Mouse (Mus musculus): ENCODE data around the gene Olfr304. TPM values are rescaled to one million over a fixed set of nuclear protein-coding genes. Genes with fewer than 3 reads are reported as not detected.

The Olfr304 gene
- polyA plus RNA-seq, 1 experiment from 2014 or later: not detected

Other genes starting within 250 kb of the Olfr304 start
- not detected in 2 replicates for gene Vmn2r75, start 214.9 kb downstream of the Olfr304 start, polyA plus RNA-seq (2014; fragmentation: Nextera tagmentation; extraction: Ambion mirVana)
- gene Vmn2r76, start 140.3 kb downstream of the Olfr304 start, polyA plus RNA-seq (2014; fragmentation: Nextera tagmentation; extraction: Ambion mirVana): not detected in 2 replicates
- gene Olfr310, start 109.5 kb downstream of the Olfr304 start, polyA plus RNA-seq (2014; fragmentation: Nextera tagmentation; extraction: Ambion mirVana): not detected in 2 replicates
- gene Olfr309, start 73.0 kb downstream of the Olfr304 start, polyA plus RNA-seq (2014; fragmentation: Nextera tagmentation; extraction: Ambion mirVana): not detected in 2 replicates
- gene Olfr308, start 61.0 kb downstream of the Olfr304 start, polyA plus RNA-seq (2014; fragmentation: Nextera tagmentation; extraction: Ambion mirVana): not detected in 2 replicates
- gene Olfr307, start 49.1 kb downstream of the Olfr304 start, polyA plus RNA-seq (2014; fragmentation: Nextera tagmentation; extraction: Ambion mirVana): not detected in 2 replicates
- gene Olfr305, start 19.7 kb downstream of the Olfr304 start, polyA plus RNA-seq (2014; fragmentation: Nextera tagmentation; extraction: Ambion mirVana): not detected in 2 replicates
- gene Olfr303, start 11.1 kb upstream of the Olfr304 start, polyA plus RNA-seq (2014; fragmentation: Nextera tagmentation; extraction: Ambion mirVana): not detected in 2 replicates
- not detected in 2 replicates for gene Olfr301, start 17.2 kb upstream of the Olfr304 start, polyA plus RNA-seq (2014; fragmentation: Nextera tagmentation; extraction: Ambion mirVana)
- gene Olfr299, start 73.3 kb upstream of the Olfr304 start, polyA plus RNA-seq (2014; fragmentation: Nextera tagmentation; extraction: Ambion mirVana): not detected in 2 replicates
- not detected in 2 replicates for gene Olfr298, start 105.8 kb upstream of the Olfr304 start, polyA plus RNA-seq (2014; fragmentation: Nextera tagmentation; extraction: Ambion mirVana)
- gene Olfr297, start 133.3 kb upstream of the Olfr304 start, polyA plus RNA-seq (2014; fragmentation: Nextera tagmentation; extraction: Ambion mirVana): not detected in 2 replicates
- gene Olfr295, start 197.2 kb upstream of the Olfr304 start, polyA plus RNA-seq (2014; fragmentation: Nextera tagmentation; extraction: Ambion mirVana): not detected in 2 replicates
- gene Olfr294, start 230.0 kb upstream of the Olfr304 start, polyA plus RNA-seq (2014; fragmentation: Nextera tagmentation; extraction: Ambion mirVana): not detected in 2 replicates